Mouse (Mus musculus) lung, postnatal 0 days (tissue): ENCODE data around the gene Ppp1ca.

Experiments used
- CTCF ChIP-seq: IDR thresholded peaks from 2 replicates; pipeline ENCODE4 v1.5.1; 2016; ENCODE audit warnings: antibody characterized with exemption, mild to moderate bottlenecking
- EP300 ChIP-seq: IDR thresholded peaks from 2 replicates; pipeline ENCODE4 v1.6.1; 2016; ENCODE audit warnings: antibody characterized with exemption, mild to moderate bottlenecking, control low read depth

- TF ChIP-seq CTCF (no peak), EP300 (no peak)
Observed at GRCm38 (mm10) chr19:4180411-4180810, 11.5 kb upstream of the Ppp1ca start.
